Mouse (Mus musculus): Measurements from ENCODE around the gene Pusl1. TPM values are rescaled to one million over a fixed set of nuclear protein-coding genes. Genes with fewer than 3 reads are reported as not detected.
A peak's percentile ranks its signal among the peaks of the same experiment; 100 is the strongest.

Pusl1 gene
- total RNA-seq, 1 experiment from 2014 or later = 39.2 TPM

DNA sequence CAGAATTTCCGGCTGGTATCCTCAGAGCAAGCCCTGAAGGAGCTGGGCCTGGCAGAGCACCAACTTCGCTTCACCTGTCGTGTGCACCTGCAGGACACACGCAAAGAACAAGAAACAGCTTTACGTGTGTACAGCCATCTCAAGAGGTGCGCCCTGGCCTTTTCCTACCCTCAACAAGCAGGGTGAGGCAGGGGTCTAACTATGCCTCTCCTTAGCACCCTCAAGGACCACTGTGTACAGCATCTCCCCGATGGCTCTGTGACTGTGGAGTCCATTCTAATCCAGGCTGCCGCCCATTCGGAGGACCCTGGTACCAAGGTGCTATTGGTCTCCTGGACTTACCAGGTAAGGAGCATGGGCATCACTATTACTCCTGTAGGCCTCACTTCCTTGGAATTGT, 3.4 kb downstream of the Pusl1 start:
- no peak for ATAC-seq (replicated peaks; ENCODE audit: low read depth, poor library complexity, severe bottlenecking)

- ATAC-seq (replicated peaks; ENCODE audit: low read depth, poor library complexity, severe bottlenecking) = no peak
Observed at GRCm38 (mm10) chr4:155887674-155888073, 3.9 kb downstream of the Pusl1 start.

- no peak for ATAC-seq (replicated peaks; ENCODE audit: low read depth, poor library complexity, severe bottlenecking)
Observed at GRCm38 (mm10) chr4:155886330-155886729, 5.3 kb downstream of the Pusl1 start.

- ATAC-seq (replicated peaks; ENCODE audit: low read depth, poor library complexity, severe bottlenecking) = no peak
Observed at GRCm38 (mm10) chr4:155883587-155883986, 8.0 kb downstream of the Pusl1 start.

DNA sequence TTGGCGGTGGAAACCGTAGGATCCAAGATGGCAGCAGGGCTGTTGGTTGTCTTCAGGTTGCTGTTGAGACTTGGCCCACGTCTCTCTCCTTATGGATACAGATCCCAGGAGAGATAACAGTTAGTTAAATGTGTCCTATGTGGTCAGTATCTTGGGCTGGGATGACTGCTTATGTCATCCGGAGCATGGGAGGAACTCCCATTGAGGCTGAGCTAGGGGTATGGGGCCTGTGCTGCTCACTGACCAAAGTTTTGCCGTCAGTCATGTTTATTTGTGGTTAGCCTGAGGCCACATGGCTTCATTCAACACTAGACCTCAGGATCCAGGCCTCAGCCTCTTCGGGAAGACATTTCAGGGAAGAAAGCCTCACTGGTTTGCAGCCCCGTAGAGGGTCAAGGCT, 20.2 kb downstream of the Pusl1 start:
- ATAC-seq (replicated peaks; ENCODE audit: low read depth, poor library complexity, severe bottlenecking) = no peak

DNA sequence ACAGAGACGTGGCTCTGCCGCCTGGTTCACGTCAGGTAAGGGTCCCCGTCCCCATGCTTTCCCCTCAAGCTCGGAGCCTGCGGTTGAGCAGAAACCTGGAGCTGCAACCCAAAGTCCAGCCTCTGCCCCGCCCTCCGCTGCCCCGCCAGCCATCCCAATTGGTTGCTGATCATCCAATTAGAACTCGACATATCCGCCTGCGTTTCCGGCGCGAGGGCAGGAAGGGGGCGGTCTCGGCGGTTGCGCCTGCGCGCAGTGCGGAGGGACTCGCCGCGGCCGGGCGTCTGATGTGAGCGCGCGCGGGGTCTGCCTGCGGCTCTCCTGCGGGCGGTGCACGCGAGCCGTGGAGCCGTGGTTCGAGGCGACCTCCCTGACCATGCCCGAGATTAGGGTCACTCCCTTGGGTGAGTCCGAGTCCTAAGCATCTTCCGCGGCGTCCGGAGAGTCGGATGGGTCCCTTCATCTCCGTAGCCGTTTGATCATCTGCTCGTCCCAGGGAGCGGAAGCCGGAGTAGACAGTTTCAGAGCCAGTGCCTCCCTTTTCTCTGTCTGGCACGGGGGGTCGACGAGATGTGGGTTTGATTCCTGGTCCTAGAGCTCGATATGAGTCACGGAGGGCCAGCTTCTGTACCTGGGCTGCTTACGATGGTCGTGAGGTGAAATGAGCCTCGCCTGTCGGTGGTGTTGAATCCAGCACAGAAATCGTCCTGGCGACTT, 22.1 kb downstream of the Pusl1 start, which contains the start of the genes Cptp and Ints11:
Gene Cptp, minus strand, starts transcription at position 124 of the 717 bp plus-strand sequence.
Gene Ints11, plus strand, starts transcription at position 230 of the 717 bp plus-strand sequence.
- peak; percentile 96 for ATAC-seq (replicated peaks; ENCODE audit: low read depth, poor library complexity, severe bottlenecking)

DNA sequence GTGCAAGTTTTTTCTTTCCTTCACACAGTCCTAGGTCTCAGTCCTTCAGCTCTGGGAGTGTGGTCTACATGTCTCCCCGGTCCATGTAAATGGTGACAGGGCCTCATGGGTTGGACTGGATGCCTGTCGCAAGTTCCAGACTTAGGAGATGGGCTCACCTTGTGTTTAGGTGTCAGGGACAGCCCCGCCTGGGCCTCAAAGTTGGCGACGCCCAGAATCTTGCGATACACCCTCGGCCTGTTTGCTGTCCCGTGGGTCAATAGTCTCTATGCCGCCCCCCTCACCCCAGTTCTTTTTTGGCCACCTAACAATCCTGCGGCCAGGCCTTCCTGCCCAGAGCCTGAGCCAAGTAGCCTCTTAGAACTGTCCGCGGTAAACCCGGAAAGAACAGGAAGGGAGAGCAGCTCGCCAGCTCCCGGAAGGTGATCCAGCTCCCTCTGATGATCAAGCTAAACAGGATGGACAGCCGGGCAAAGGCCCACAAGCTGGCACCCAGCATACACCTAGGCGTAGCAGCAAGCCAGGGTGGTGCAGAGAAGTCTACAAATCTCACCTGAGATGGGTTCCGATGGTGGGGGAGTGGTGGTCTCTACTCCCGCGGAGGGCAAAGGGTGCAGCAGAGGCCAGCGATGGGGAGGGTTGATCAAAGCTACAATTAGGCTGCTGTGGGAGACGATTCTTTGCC, 22.8 kb downstream of the Pusl1 start:
- peak; percentile 28 for ATAC-seq (replicated peaks; ENCODE audit: low read depth, poor library complexity, severe bottlenecking)

GRCm38 (mm10) chr4:155863001-155863400, 28.6 kb downstream of the Pusl1 start, which contains the start of gene Tas1r3:
Gene Tas1r3, minus strand, starts transcription at chr4:155863362.
- ATAC-seq (replicated peaks; ENCODE audit: low read depth, poor library complexity, severe bottlenecking) = no peak

GRCm38 (mm10) chr4:155861787-155862186, 29.8 kb downstream of the Pusl1 start:
- ATAC-seq (replicated peaks; ENCODE audit: low read depth, poor library complexity, severe bottlenecking) = no peak

DNA sequence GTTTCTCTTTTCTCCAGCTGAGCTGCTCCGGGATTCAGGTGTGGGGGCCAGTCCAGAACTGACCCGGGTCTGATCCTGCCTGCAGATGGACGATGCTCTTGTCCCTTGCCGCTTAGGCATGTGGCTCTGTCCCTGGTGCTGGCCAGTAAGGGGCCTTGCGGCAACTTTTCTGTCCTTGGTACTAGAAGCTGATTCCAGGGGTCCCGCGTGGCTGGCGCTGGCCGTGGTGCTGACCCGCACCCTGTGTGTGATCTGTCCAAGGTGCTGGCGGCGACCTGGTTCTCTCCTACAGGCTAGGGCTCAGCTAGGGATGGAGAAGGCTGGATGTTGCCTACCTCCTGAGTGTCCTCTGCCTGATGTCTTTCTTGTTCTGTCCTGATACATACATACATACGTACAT, 32.3 kb downstream of the Pusl1 start:
- ATAC-seq (replicated peaks; ENCODE audit: low read depth, poor library complexity, severe bottlenecking) = peak; percentile 77

GRCm38 (mm10) chr4:155856881-155857280, 34.7 kb downstream of the Pusl1 start:
- no peak for ATAC-seq (replicated peaks; ENCODE audit: low read depth, poor library complexity, severe bottlenecking)

DNA sequence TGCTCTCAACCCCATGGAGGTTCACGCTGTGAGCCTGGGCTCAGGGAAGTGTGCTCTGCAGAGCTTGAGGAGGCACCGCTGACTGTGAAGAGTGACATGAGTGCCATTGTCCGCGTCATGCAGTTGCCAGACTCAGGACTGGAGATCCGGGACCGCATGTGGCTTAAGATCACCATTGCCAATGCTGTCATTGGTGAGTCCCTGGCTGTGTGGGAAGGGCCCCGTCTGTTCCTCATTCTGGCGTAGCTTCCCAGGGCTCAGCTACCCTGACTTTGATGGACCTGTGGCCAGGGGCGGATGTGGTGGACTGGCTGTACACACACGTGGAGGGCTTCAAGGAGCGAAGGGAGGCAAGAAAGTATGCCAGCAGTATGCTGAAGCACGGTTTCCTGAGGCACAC, 35.5 kb downstream of the Pusl1 start:
- ATAC-seq (replicated peaks; ENCODE audit: low read depth, poor library complexity, severe bottlenecking) = peak; percentile 34; the same call in 1 of the 2 replicates

DNA sequence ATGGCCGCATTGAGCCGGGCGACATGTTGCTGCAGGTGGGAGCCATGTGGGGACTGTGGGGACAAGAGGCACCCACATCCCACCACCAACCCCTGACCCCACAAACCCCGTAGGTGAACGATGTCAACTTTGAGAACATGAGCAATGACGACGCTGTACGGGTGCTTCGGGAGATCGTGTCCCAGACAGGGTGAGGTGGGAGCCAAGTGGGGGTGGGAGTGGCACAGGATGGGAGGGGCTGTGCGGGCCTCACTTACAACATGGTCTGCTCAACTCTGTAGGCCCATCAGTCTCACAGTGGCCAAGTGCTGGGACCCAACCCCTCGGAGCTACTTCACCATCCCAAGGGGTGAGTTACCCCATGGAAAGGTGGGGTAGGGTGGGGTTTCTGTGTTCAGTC, 36.6 kb downstream of the Pusl1 start:
- no peak for ATAC-seq (replicated peaks; ENCODE audit: low read depth, poor library complexity, severe bottlenecking)

DNA sequence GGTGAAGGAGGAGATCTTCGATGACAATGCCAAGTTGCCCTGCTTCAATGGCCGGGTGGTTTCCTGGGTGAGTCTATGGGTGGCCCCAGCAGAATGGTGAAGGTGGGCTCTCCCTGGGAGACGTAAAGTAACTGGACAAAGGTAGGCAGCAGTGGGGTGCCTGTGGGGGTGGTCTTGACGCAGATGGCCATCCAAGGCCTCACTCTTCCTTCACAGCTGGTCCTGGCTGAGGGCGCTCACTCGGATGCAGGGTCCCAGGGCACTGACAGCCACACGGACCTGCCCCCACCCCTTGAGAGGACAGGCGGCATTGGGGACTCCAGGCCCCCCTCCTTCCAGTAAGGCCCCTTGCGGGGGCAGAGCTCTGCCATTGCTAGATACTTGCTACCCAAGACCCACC, 38.2 kb downstream of the Pusl1 start:
- no peak for ATAC-seq (replicated peaks; ENCODE audit: low read depth, poor library complexity, severe bottlenecking)

- no peak for ATAC-seq (replicated peaks; ENCODE audit: low read depth, poor library complexity, severe bottlenecking)
Observed at GRCm38 (mm10) chr4:155851951-155852411, 39.6 kb downstream of the Pusl1 start.

DNA sequence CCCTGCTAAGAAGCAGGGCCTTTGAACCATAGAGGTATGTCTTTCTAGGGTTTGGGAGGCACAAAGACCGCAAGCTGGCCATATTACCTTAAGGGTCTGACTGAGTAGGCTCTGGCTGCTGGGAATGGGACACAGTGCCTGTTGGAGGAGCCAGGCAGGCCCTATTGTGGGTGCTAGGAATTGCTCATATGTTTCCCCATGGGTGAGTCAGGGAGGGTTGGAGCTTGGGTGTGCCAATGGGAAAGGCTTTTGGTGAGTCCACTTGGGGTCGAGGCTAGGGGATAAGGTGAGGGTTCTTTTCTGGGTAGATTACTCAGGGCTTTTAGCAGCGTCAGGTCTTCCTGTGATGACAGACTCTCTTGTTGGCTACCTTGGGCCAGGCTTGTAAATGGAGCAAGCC, 40.2 kb downstream of the Pusl1 start:
- ATAC-seq (replicated peaks; ENCODE audit: low read depth, poor library complexity, severe bottlenecking) = no peak

GRCm38 (mm10) chr4:155849792-155850451, 41.7 kb downstream of the Pusl1 start:
- no peak for ATAC-seq (replicated peaks; ENCODE audit: low read depth, poor library complexity, severe bottlenecking)

GRCm38 (mm10) chr4:155849391-155849790, 42.2 kb downstream of the Pusl1 start:
- ATAC-seq (replicated peaks; ENCODE audit: low read depth, poor library complexity, severe bottlenecking) = no peak

- ATAC-seq (replicated peaks; ENCODE audit: low read depth, poor library complexity, severe bottlenecking) = no peak
Observed at GRCm38 (mm10) chr4:155848434-155849095, 43.0 kb downstream of the Pusl1 start.

All from common myeloid progenitor, adult 5-6 weeks (primary cell).